Comparison of ENCODE assay signal across 14 mouse cellular contexts in the genomic region with DNA sequence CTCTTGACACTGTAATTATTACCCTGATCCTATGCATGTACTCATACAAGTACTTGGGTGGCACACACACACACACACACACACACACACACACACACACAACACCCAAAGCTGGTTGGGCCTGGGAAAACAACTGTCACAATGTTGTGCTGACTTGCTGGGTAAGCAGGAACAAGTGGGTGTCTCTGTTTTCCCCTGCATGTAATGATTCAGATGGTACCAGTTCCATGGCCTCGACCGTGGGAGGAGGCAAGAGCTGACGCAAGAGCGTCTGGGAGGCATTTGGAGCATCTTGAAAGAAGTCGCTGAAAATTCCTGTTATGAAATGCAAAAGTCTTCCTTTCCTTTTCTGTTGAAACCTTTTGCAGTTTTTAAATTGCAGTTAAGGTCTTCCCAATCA. TPM values are rescaled to one million over a fixed set of nuclear protein-coding genes. Genes with fewer than 3 reads are reported as not detected.
DNase-seq lines count a peak whose midpoint lies in the region; ATAC-seq and TF ChIP-seq lines count a peak whose summit lies in the region.
"Had no signal": no experiment of that assay in that cellular context is flagged by ENCODE, and none has a peak within 500 bp of the region (broad histone marks: within the 10 kb centered on the region; RNA-seq: fewer than 3 reads in every experiment).

No protein-coding gene starts in this region.

- no peak overlapping the region for H3K4me3 ChIP-seq in intestine, embryonic 14.5 days (ENCODE audit: low read depth, low read length)
- H3K4me3 ChIP-seq in intestine, embryonic 15.5 days (replicated peaks), result no peak overlapping the region
- no peak overlapping the region for H3K4me3 ChIP-seq in layer of hippocampus, adult 2 months
- no peak overlapping the region for H3K4me3 ChIP-seq in neural tube, embryonic 15.5 days (replicated peaks)
- no peak overlapping the region for H3K4me3 ChIP-seq in forebrain, embryonic 16.5 days (replicated peaks; ENCODE audit: low read length)
- H3K4me3 ChIP-seq: limb, embryonic 13.5 days had no signal

- H3K36me3 ChIP-seq in intestine, embryonic 14.5 days (ENCODE audit: control insufficient read depth, insufficient read depth, low read length), result no peaks in the 10 kb centered on the region
- H3K36me3 ChIP-seq in intestine, embryonic 15.5 days, result no peaks in the 10 kb centered on the region
- no peaks in the 10 kb centered on the region for H3K36me3 ChIP-seq in neural tube, embryonic 15.5 days
- no peaks in the 10 kb centered on the region for H3K36me3 ChIP-seq in forebrain, embryonic 16.5 days (ENCODE audit: control insufficient read depth, insufficient read depth)
- H3K36me3 ChIP-seq: limb, embryonic 13.5 days had no signal

- peaks cover 15% of the 10 kb centered on the region for H3K27me3 ChIP-seq in intestine, embryonic 14.5 days (replicated peaks; ENCODE audit: control insufficient read depth, insufficient read depth, low read length)
- peaks cover 8% of the 10 kb centered on the region; the same call in 1 of the 2 replicates for H3K27me3 ChIP-seq in intestine, embryonic 15.5 days (replicated peaks)
- no peaks in the 10 kb centered on the region for H3K27me3 ChIP-seq in neural tube, embryonic 15.5 days (replicated peaks)
- no peaks in the 10 kb centered on the region for H3K27me3 ChIP-seq in forebrain, embryonic 16.5 days (replicated peaks; ENCODE audit: control insufficient read depth, insufficient read depth, low read length)

- WGBS in intestine, embryonic 14.5 days, result 41% methylated on average over 5 of the region's 5 CpGs
- WGBS in intestine, embryonic 15.5 days, result 43% methylated on average over 5 of the region's 5 CpGs
- 82% methylated on average over 5 of the region's 5 CpGs for WGBS in neural tube, embryonic 15.5 days
- WGBS in forebrain, embryonic 16.5 days, result 73% methylated on average over 5 of the region's 5 CpGs

- no peak overlapping the region for H3K4me2 ChIP-seq in intestine, embryonic 14.5 days (ENCODE audit: low read length)
- H3K4me2 ChIP-seq in intestine, embryonic 15.5 days (replicated peaks), result no peak overlapping the region
- H3K4me2 ChIP-seq in neural tube, embryonic 15.5 days, result no peak overlapping the region
- no peak overlapping the region for H3K4me2 ChIP-seq in forebrain, embryonic 16.5 days (ENCODE audit: low read length)
- H3K4me2 ChIP-seq: limb, embryonic 13.5 days had no signal

- no peak for ATAC-seq in intestine, embryonic 14.5 days (replicated peaks; ENCODE audit: low FRiP score, low TSS enrichment, low read depth)
- ATAC-seq in intestine, embryonic 15.5 days, result no peak
- no peak for ATAC-seq in neural tube, embryonic 15.5 days (ENCODE audit: low FRiP score)
- no peak for ATAC-seq in forebrain, embryonic 16.5 days

- H3K27ac ChIP-seq in intestine, embryonic 14.5 days (ENCODE audit: low read depth), result peak overlapping the region; percentile 57; the same call in 1 of the 2 replicates
- no peak overlapping the region for H3K27ac ChIP-seq in intestine, embryonic 15.5 days
- H3K27ac ChIP-seq in layer of hippocampus, adult 2 months, result no peak overlapping the region
- no peak overlapping the region for H3K27ac ChIP-seq in neural tube, embryonic 15.5 days (replicated peaks)
- H3K27ac ChIP-seq in forebrain, embryonic 16.5 days (ENCODE audit: low read length), result no peak overlapping the region
- H3K27ac ChIP-seq: limb, embryonic 13.5 days had no signal

- no peak for DNase-seq in intestine, embryonic 14.5 days (ENCODE audit: low spot score)
- DNase-seq in adrenal gland, postnatal 36 days, result peak; percentile 6 to 11
- peak; percentile 40 to 66 for DNase-seq in layer of hippocampus, adult 2 months (ENCODE audit: low spot score in 2 of 2)
- peak; percentile 21 for DNase-seq in naive thymus-derived CD4-positive, alpha-beta T cell, adult 2 months (ENCODE audit: low read depth)
- no peak for DNase-seq in spleen, adult 18-20 months
- DNase-seq: cerebellum, postnatal 14 days; gastrocnemius, postnatal 36 days had no signal

- H3K4me1 ChIP-seq in intestine, embryonic 14.5 days (replicated peaks; ENCODE audit: control insufficient read depth, insufficient read depth, low read length), result peaks cover 13% of the 10 kb centered on the region; the same call in 1 of the 2 replicates
- peaks cover 3% of the 10 kb centered on the region for H3K4me1 ChIP-seq in intestine, embryonic 15.5 days (replicated peaks)
- H3K4me1 ChIP-seq in neural tube, embryonic 15.5 days, result peaks cover 8% of the 10 kb centered on the region; the same call in 1 of the 2 replicates
- H3K4me1 ChIP-seq in forebrain, embryonic 16.5 days (replicated peaks; ENCODE audit: control insufficient read depth, insufficient read depth, low read length), result no peaks in the 10 kb centered on the region; the same call in 1 of the 2 replicates

- no peaks in the 10 kb centered on the region for H3K9me3 ChIP-seq in intestine, embryonic 14.5 days (ENCODE audit: control insufficient read depth, low read length)
- no peaks in the 10 kb centered on the region for H3K9me3 ChIP-seq in intestine, embryonic 15.5 days
- no peaks in the 10 kb centered on the region for H3K9me3 ChIP-seq in neural tube, embryonic 15.5 days (replicated peaks)
- no peaks in the 10 kb centered on the region for H3K9me3 ChIP-seq in forebrain, embryonic 16.5 days (ENCODE audit: control insufficient read depth, low read length)
- H3K9me3 ChIP-seq: limb, embryonic 13.5 days had no signal

- H3K9ac ChIP-seq in intestine, embryonic 14.5 days (ENCODE audit: low read length), result no peak overlapping the region
- no peak overlapping the region for H3K9ac ChIP-seq in intestine, embryonic 15.5 days
- H3K9ac ChIP-seq in neural tube, embryonic 15.5 days (replicated peaks), result no peak overlapping the region
- H3K9ac ChIP-seq in forebrain, embryonic 16.5 days (replicated peaks; ENCODE audit: low read depth, low read length), result no peak overlapping the region
- H3K9ac ChIP-seq: limb, embryonic 13.5 days had no signal

- no peak for TF ChIP-seq CTCF in layer of hippocampus, adult 2 months (conservative IDR thresholded peaks at IDR 0.05)

RNA-seq across cellular contexts. Expression of gene H2al1a, which starts 45.0 kb away (rescaled TPM):
- not detected in 2 replicates for polyA plus RNA-seq in intestine, embryonic 14.5 days (2014; fragmentation: Nextera tagmentation; extraction: Ambion mirVana)
- polyA plus RNA-seq in intestine, embryonic 15.5 days (2015; fragmentation: Nextera tagmentation; extraction: Ambion mirVana), result not detected in 2 replicates
- total RNA-seq in adrenal gland, postnatal 36 days (2021), result not detected
- total RNA-seq in layer of hippocampus, adult 2 months (2021), result not detected
- polyA plus RNA-seq in neural tube, embryonic 15.5 days (2015; fragmentation: Nextera tagmentation; extraction: Ambion mirVana), result not detected in 2 replicates
- polyA plus RNA-seq in forebrain, embryonic 16.5 days (2015; fragmentation: Nextera tagmentation; extraction: Ambion mirVana), result not detected in 2 replicates
- total RNA-seq: gastrocnemius, postnatal 36 days; MEL had no signal
- polyA plus RNA-seq: limb, embryonic 13.5 days; neural tube, embryonic 11.5 days; stomach, embryonic 14.5 days had no signal

RNA-seq across cellular contexts. Expression of gene H2al1b, which starts 48.2 kb away (rescaled TPM):
- polyA plus RNA-seq in intestine, embryonic 14.5 days (2014; fragmentation: Nextera tagmentation; extraction: Ambion mirVana), result not detected in 2 replicates
- polyA plus RNA-seq in intestine, embryonic 15.5 days (2015; fragmentation: Nextera tagmentation; extraction: Ambion mirVana), result not detected in 2 replicates
- total RNA-seq in adrenal gland, postnatal 36 days (2021), result not detected
- total RNA-seq in layer of hippocampus, adult 2 months (2021), result not detected
- polyA plus RNA-seq in neural tube, embryonic 15.5 days (2015; fragmentation: Nextera tagmentation; extraction: Ambion mirVana), result not detected in 2 replicates
- polyA plus RNA-seq in forebrain, embryonic 16.5 days (2015; fragmentation: Nextera tagmentation; extraction: Ambion mirVana), result not detected in 2 replicates
- total RNA-seq: gastrocnemius, postnatal 36 days; MEL had no signal
- polyA plus RNA-seq: limb, embryonic 13.5 days; neural tube, embryonic 11.5 days; stomach, embryonic 14.5 days had no signal

RNA-seq across cellular contexts. Expression of gene H2al1c, which starts 51.4 kb away (rescaled TPM):
- not detected in 2 replicates for polyA plus RNA-seq in intestine, embryonic 14.5 days (2014; fragmentation: Nextera tagmentation; extraction: Ambion mirVana)
- not detected in 2 replicates for polyA plus RNA-seq in intestine, embryonic 15.5 days (2015; fragmentation: Nextera tagmentation; extraction: Ambion mirVana)
- total RNA-seq in adrenal gland, postnatal 36 days (2021), result not detected
- total RNA-seq in layer of hippocampus, adult 2 months (2021), result not detected
- not detected in 2 replicates for polyA plus RNA-seq in neural tube, embryonic 15.5 days (2015; fragmentation: Nextera tagmentation; extraction: Ambion mirVana)
- polyA plus RNA-seq in forebrain, embryonic 16.5 days (2015; fragmentation: Nextera tagmentation; extraction: Ambion mirVana), result not detected in 2 replicates
- total RNA-seq: gastrocnemius, postnatal 36 days; MEL had no signal
- polyA plus RNA-seq: limb, embryonic 13.5 days; neural tube, embryonic 11.5 days; stomach, embryonic 14.5 days had no signal

RNA-seq across cellular contexts. Expression of gene H2al1d, which starts 54.6 kb away (rescaled TPM):
- not detected in 2 replicates for polyA plus RNA-seq in intestine, embryonic 14.5 days (2014; fragmentation: Nextera tagmentation; extraction: Ambion mirVana)
- polyA plus RNA-seq in intestine, embryonic 15.5 days (2015; fragmentation: Nextera tagmentation; extraction: Ambion mirVana), result not detected in 2 replicates
- not detected for total RNA-seq in adrenal gland, postnatal 36 days (2021)
- total RNA-seq in layer of hippocampus, adult 2 months (2021), result not detected
- not detected in 2 replicates for polyA plus RNA-seq in neural tube, embryonic 15.5 days (2015; fragmentation: Nextera tagmentation; extraction: Ambion mirVana)
- not detected in 2 replicates for polyA plus RNA-seq in forebrain, embryonic 16.5 days (2015; fragmentation: Nextera tagmentation; extraction: Ambion mirVana)
- total RNA-seq: gastrocnemius, postnatal 36 days; MEL had no signal
- polyA plus RNA-seq: limb, embryonic 13.5 days; neural tube, embryonic 11.5 days; stomach, embryonic 14.5 days had no signal

RNA-seq across cellular contexts. Expression of gene H2al1e, which starts 57.7 kb away (rescaled TPM):
- not detected in 2 replicates for polyA plus RNA-seq in intestine, embryonic 14.5 days (2014; fragmentation: Nextera tagmentation; extraction: Ambion mirVana)
- polyA plus RNA-seq in intestine, embryonic 15.5 days (2015; fragmentation: Nextera tagmentation; extraction: Ambion mirVana), result not detected in 2 replicates
- total RNA-seq in adrenal gland, postnatal 36 days (2021), result not detected
- not detected for total RNA-seq in layer of hippocampus, adult 2 months (2021)
- not detected in 2 replicates for polyA plus RNA-seq in neural tube, embryonic 15.5 days (2015; fragmentation: Nextera tagmentation; extraction: Ambion mirVana)
- not detected in 2 replicates for polyA plus RNA-seq in forebrain, embryonic 16.5 days (2015; fragmentation: Nextera tagmentation; extraction: Ambion mirVana)
- total RNA-seq: gastrocnemius, postnatal 36 days; MEL had no signal
- polyA plus RNA-seq: limb, embryonic 13.5 days; neural tube, embryonic 11.5 days; stomach, embryonic 14.5 days had no signal

Comparison
In these comparisons a context has a peak if more than half of its experiments do, and no peak if none do; other contexts are left out.
1. DNase-seq: peak in adrenal gland, postnatal 36 days (2 of 2), layer of hippocampus, adult 2 months (2 of 2) and naive thymus-derived CD4-positive, alpha-beta T cell, adult 2 months (single experiment); none in intestine, embryonic 14.5 days (single experiment) and spleen, adult 18-20 months (0 of 2).